Mouse (Mus musculus) limb, embryonic 14.5 days (tissue): Measurements from ENCODE around the gene Dab2. TPM values are rescaled to one million over a fixed set of nuclear protein-coding genes. Genes with fewer than 3 reads are reported as not detected.
A peak's percentile ranks its signal among the peaks of the same experiment; 100 is the strongest.

ENCODE experiments used
- ATAC-seq: fragments of 200-750 bp; cut with Nextera tagmentation; 2 replicates; pipeline ENCODE4 v1.8.0; 2017; ENCODE audit warnings: low read depth, moderate number of reproducible peaks, moderate TSS enrichment; ENCODE audit not compliant: low FRiP score
- DNase-seq: peaks from one replicate; pipeline ENCODE4 v3.0.0-alpha.2; 2015; ENCODE audit warnings: low spot score
- H3K27ac ChIP-seq: fragments of 300-500 bp; sonication (generic); replicated peaks from 2 replicates; pipeline ENCODE4 v1.5.1; 2014; ENCODE audit warnings: low read depth, mild to moderate bottlenecking, low read length, moderate library complexity, mixed read lengths
- H3K27me3 ChIP-seq: fragments of 300-500 bp; sonication (generic); 2 replicates; pipeline ENCODE4 v1.6.1; 2014; ENCODE audit warnings: low read length, mixed read lengths; ENCODE audit not compliant: control insufficient read depth, insufficient read depth
- H3K36me3 ChIP-seq: fragments of 300-500 bp; sonication (generic); 2 replicates; pipeline ENCODE4 v1.6.1; 2014; ENCODE audit warnings: mild to moderate bottlenecking, low read length, moderate library complexity, mixed read lengths; ENCODE audit not compliant: control insufficient read depth, insufficient read depth
- H3K4me1 ChIP-seq: fragments of 300-500 bp; sonication (generic); 2 replicates; pipeline ENCODE4 v1.6.1; 2014; ENCODE audit warnings: antibody characterized with exemption, low read length, mixed read lengths; ENCODE audit not compliant: control insufficient read depth, insufficient read depth
- H3K4me2 ChIP-seq: fragments of 300-500 bp; sonication (generic); replicated peaks from 2 replicates; pipeline ENCODE4 v1.6.1; 2014; ENCODE audit warnings: low read depth, mild to moderate bottlenecking, low read length, moderate library complexity; ENCODE audit not compliant: severe bottlenecking
- H3K4me3 ChIP-seq: fragments of 300-500 bp; sonication (generic); replicated peaks from 2 replicates; pipeline ENCODE4 v1.5.1; 2014; ENCODE audit warnings: low read length
- H3K9ac ChIP-seq: fragments of 300-500 bp; sonication (generic); 2 replicates; pipeline ENCODE4 v1.6.1; 2014; ENCODE audit warnings: mild to moderate bottlenecking, low read depth, low read length, moderate library complexity; ENCODE audit not compliant: severe bottlenecking
- H3K9me3 ChIP-seq: fragments of 300-500 bp; sonication (generic); 2 replicates; pipeline ENCODE4 v1.6.1; 2016; ENCODE audit warnings: low read length; ENCODE audit not compliant: control insufficient read depth
- POLR2A ChIP-seq: fragments of 200-500 bp; IDR thresholded peaks from 2 replicates; pipeline ENCODE4 v1.8.0; 2012; ENCODE audit warnings: inconsistent platforms, mild to moderate bottlenecking, moderate library complexity, borderline replicate concordance; ENCODE audit not compliant: insufficient read depth, insufficient read length; ENCODE audit errors: extremely low read depth
- WGBS: fragments of 180-500 bp; shearing (Covaris S2); extraction: QIAGEN DNeasy Blood & Tissue Kit; methylation state at CpG from one replicate; pipeline ENCODE4 v1.1.7; 2014; 5-methylcytosine and 5-hydroxymethylcytosine counted together
- polyA plus RNA-seq, 2 experiments: library from polyadenylated mRNA; depleted of rRNA in 1 of 2; stranded (reverse) in 1 of 2; unstranded in 1 of 2; fragments of >200 nt; fragmentation: Nextera tagmentation in 1 of 2; extraction: Ambion mirVana in 1 of 2; gene quantifications; 2 replicates each; pipeline versions ENCODE4 v1.2.1 to v1.2.3; 2012 to 2014

The Dab2 gene
- polyA plus RNA-seq, 2 experiments = 99.1 to 127 TPM

DNA sequence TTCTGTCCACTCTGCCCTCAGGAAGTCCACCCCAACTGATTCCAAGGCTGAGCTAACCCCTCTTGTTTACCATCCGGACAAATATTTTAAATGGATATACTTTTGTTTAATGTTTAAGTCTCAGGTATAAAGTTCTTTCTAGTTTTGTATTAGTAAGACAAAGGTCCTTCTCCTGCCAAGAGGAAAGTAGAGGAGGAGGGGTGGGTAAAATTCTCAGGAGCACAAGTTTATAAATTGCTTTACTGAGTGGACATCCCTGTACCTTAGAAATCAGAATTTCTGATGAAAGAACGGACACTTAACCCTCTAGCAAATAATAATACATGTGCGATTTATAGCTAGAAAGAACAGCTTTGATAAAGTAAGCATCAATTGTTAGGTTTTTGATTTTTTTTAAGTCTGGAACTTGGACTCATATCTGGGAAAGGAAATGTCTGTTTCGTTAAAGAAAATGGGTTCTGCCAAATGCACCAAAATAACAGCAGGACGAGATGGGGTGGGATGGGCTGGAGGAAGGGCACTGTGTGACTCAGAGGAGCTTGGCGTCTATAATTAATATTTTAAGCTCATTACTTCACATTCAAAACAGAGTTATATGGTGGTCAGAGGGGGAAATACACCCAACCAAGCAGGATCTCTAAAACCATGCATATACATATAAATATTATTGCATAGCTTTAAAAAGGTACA is 38.7 kb upstream of the Dab2 start:
- H3K36me3 ChIP-seq = no peaks in the 10 kb centered on the region
- no peak for TF ChIP-seq POLR2A
- peaks cover 4% of the 10 kb centered on the region; the same call in 1 of the 2 replicates for H3K4me1 ChIP-seq
- H3K4me2 ChIP-seq = no peak overlapping the region
- no peaks in the 10 kb centered on the region for H3K9me3 ChIP-seq
- H3K4me3 ChIP-seq = no peak overlapping the region
- H3K27ac ChIP-seq = no peak overlapping the region
- WGBS = 70% methylated on average over 6 of the region's 6 CpGs
- ATAC-seq (no peak), DNase-seq (no peak)
- H3K9ac ChIP-seq = no peak overlapping the region
- no peaks in the 10 kb centered on the region for H3K27me3 ChIP-seq

DNA sequence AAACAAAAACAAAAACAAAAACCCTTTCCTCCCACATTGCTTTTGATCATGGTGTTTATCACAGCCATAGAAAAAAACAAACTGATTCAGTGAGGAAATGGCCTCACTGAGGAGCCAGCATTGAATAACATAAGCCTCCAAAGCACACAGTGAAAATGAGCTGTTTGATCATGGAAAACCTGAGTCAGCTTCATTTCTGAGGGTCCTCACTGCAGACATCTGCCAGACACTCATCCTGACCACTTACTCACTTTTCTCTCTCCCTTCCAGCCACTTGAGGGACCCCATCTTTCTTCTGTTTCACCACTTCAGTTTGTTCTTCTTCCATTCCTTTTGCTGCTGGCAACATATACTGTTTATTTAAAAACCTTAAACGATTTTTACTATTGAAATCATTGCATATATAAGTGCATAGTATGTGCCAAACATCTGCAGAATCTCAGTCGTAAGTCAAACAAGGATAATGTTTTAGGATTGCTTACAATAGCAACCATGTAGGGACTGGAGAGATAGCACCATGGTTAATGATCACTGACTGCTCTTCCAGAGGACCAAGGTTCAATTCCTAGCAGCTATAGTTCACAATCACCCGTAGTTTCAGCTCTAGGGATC is 32.3 kb upstream of the Dab2 start:
- Histone ChIP-seq H3K9ac (no peak overlapping the region), H3K36me3 (no peaks in the 10 kb centered on the region), H3K27ac (no peak overlapping the region), H3K4me3 (no peak overlapping the region), H3K4me2 (no peak overlapping the region), H3K27me3 (no peaks in the 10 kb centered on the region), H3K9me3 (no peaks in the 10 kb centered on the region), H3K4me1 (no peaks in the 10 kb centered on the region)
- ATAC-seq = no peak
- 75% methylated on average over 3 of the region's 3 CpGs for WGBS
- DNase-seq = peak; percentile 28
- no peak for TF ChIP-seq POLR2A

DNA sequence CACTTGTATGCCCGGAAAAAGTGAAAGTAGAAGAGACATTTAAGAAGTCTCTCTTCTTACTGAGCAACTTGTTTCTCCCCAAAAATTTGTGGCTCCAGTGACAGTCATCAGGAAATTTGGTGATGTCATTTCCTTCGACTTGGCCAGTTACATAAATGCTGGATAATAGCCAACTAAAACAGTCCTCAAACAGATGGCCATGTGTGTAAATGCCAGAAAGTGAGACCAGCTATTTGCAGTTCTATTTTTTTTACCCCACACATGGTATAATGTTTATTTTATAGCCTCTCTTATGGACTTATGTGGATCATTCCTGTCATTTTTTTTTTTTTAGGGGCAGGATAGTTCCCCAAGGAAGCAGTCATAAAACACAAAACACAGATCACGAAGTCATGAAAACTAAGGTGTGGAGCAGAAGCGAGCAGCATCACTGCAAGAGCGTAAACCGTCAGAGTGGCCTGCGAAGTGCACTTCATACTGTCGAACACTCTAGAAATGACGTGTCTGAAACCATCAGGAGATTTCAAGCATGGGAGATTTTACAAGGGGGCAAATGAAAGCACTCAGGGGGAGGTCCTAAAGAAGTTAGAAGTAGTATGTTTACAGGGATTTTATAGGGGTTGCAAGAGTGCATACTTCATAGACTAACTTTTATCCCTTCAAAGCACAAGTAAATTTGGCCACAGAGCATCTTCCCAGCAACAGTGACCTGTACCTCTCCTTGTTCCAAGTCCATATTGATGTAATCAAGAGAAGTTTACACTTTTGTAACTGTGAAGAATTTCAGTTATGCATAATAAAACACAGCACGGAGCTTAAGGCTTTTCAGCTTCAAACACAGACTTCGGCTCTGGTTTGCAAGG is 20.8 kb upstream of the Dab2 start:
- TF ChIP-seq POLR2A = no peak
- Histone ChIP-seq H3K9me3 (no peaks in the 10 kb centered on the region), H3K4me2 (peak overlapping the region; percentile 38), H3K4me1 (peaks cover 36% of the 10 kb centered on the region), H3K4me3 (no peak overlapping the region), H3K27me3 (no peaks in the 10 kb centered on the region), H3K36me3 (no peaks in the 10 kb centered on the region), H3K9ac (no peak overlapping the region), H3K27ac (peak overlapping the region; percentile 85)
- ATAC-seq (peak; percentile 70), DNase-seq (peak; percentile 83)
- 21% methylated on average over 11 of the region's 11 CpGs for WGBS

DNA sequence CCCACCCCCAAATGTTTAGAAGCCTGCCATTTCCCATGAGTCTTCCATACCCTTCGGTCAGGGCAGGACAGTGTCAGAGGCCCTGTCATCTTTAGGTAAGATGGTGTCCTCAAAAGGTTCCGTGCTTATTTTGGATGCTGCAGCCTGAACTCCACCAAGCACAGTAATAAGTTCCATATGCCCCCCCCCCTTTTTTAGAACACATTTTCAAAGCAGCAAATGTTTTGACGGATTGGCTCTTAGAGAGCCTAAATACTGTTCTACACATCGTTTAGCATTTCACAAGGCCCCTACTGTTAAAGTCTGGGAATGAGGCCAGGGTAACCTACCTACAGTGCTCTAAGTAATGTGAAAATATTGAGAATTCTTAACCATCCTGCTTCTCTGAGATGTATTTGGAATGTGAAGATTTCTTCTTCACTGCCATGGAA is 19.6 kb upstream of the Dab2 start:
- H3K9me3 ChIP-seq = no peaks in the 10 kb centered on the region
- peaks cover 36% of the 10 kb centered on the region for H3K4me1 ChIP-seq
- H3K27ac ChIP-seq = peak overlapping the region; percentile 85
- no peak overlapping the region for H3K9ac ChIP-seq
- peak; percentile 82 for ATAC-seq
- WGBS = 13% methylated on average over 4 of the region's 4 CpGs
- TF ChIP-seq POLR2A = no peak
- no peaks in the 10 kb centered on the region for H3K27me3 ChIP-seq
- no peak overlapping the region for H3K4me3 ChIP-seq
- H3K36me3 ChIP-seq = no peaks in the 10 kb centered on the region
- peak; percentile 91 for DNase-seq
- peak overlapping the region; percentile 38 for H3K4me2 ChIP-seq

DNA sequence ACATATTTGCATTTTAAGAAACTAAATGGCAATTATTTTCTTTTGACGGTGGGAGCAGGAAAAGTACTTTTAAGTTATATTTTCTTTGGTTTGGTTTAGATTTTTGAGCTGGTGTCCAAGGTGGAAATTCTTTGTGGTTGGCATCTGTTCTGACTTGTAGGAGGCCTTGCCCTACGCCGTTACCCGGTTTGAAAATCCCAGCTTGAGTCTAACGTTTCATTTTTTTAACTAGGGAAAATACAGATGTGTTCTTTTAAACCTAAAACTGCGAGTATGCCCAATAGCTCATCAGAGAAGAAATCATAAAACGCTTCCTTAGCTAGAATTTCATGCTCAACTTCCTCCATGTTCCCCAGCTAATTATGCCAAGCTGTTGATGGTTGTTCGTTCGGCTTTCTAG is 16.3 kb upstream of the Dab2 start:
- H3K4me2 ChIP-seq = no peak overlapping the region
- DNase-seq = no peak
- peak overlapping the region; percentile 11; the same call in 1 of the 2 replicates for H3K27ac ChIP-seq
- H3K36me3 ChIP-seq = no peaks in the 10 kb centered on the region
- no peak for TF ChIP-seq POLR2A
- H3K9me3 ChIP-seq = no peaks in the 10 kb centered on the region
- 20% methylated on average over 9 of the region's 9 CpGs for WGBS
- no peak overlapping the region for H3K4me3 ChIP-seq
- no peak overlapping the region for H3K9ac ChIP-seq
- no peaks in the 10 kb centered on the region for H3K27me3 ChIP-seq
- H3K4me1 ChIP-seq = peaks cover 28% of the 10 kb centered on the region
- ATAC-seq = no peak
